Mouse (Mus musculus): ENCODE measurements around the gene Gdf2.

- no peak for TF ChIP-seq POLR2A (IDR thresholded peaks at IDR 0.05; ENCODE audit: low read depth, low read length)
- TF ChIP-seq CTCF (IDR thresholded peaks at IDR 0.05; ENCODE audit: borderline replicate concordance, insufficient read depth, low read length) = no peak
Measured at GRCm38 (mm10) chr14:33922771-33923167, 18.1 kb upstream of the Gdf2 start.
